Mouse (Mus musculus): ENCODE measurements around the gene Zfp629.

Zfp629 gene

GRCm38 (mm10) chr7:127561340-127561858 lies 54.2 kb downstream of the Zfp629 start, which contains the start of gene Tmem265:
TSS of gene Tmem265 (plus strand) at chr7:127561390.
- DNase-seq, result no peak

- no peak for DNase-seq
Observed at GRCm38 (mm10) chr7:127560580-127560979, 55.0 kb downstream of the Zfp629 start.
